Mouse (Mus musculus) hindbrain, postnatal 0 days (tissue): ENCODE results near the gene Ttll3. TPM values are rescaled to one million over a fixed set of nuclear protein-coding genes. Genes with fewer than 3 reads are reported as not detected.
A peak's percentile ranks its signal among the peaks of the same experiment; 100 is the strongest.

Source experiments
- ATAC-seq: fragments of 200-750 bp; cut with Nextera tagmentation; 2 replicates; pipeline ENCODE4 v1.8.0; 2017; ENCODE audit warnings: mild to moderate bottlenecking, moderate TSS enrichment, moderate library complexity
- DNase-seq: peaks from one replicate; pipeline ENCODE4 v3.0.0-alpha.2; 2015; ENCODE audit warnings: low spot score
- H3K27ac ChIP-seq: fragments of 300-500 bp; sonication (generic); 2 replicates; pipeline ENCODE4 v1.5.1; 2014; ENCODE audit warnings: mild to moderate bottlenecking
- H3K27me3 ChIP-seq: fragments of 300-500 bp; sonication (generic); 2 replicates; pipeline ENCODE4 v1.6.1; 2014; ENCODE audit warnings: low read length, mixed read lengths; ENCODE audit not compliant: insufficient read depth
- H3K36me3 ChIP-seq: fragments of 300-500 bp; sonication (generic); 2 replicates; pipeline ENCODE4 v1.6.1; 2014; ENCODE audit warnings: low read length, mixed read lengths; ENCODE audit not compliant: insufficient read depth
- H3K4me1 ChIP-seq: fragments of 300-500 bp; sonication (generic); 2 replicates; pipeline ENCODE4 v1.6.1; 2014; ENCODE audit warnings: antibody characterized with exemption, low read length, mixed read lengths; ENCODE audit not compliant: insufficient read depth
- H3K4me2 ChIP-seq: fragments of 300-500 bp; sonication (generic); 2 replicates; pipeline ENCODE4 v1.6.1; 2014; ENCODE audit warnings: low read depth, mild to moderate bottlenecking, low read length, moderate library complexity, mixed read lengths
- H3K4me3 ChIP-seq: fragments of 300-500 bp; sonication (generic); 2 replicates; pipeline ENCODE4 v1.5.1; 2014; ENCODE audit warnings: low read length
- H3K9ac ChIP-seq: fragments of 300-500 bp; sonication (generic); replicated peaks from 2 replicates; pipeline ENCODE4 v1.6.1; 2014; ENCODE audit warnings: mild to moderate bottlenecking, low read length, moderate library complexity, mixed read lengths
- H3K9me3 ChIP-seq: fragments of 300-500 bp; sonication (generic); 2 replicates; pipeline ENCODE4 v1.6.1; 2016; ENCODE audit warnings: low read length, mixed read lengths
- CTCF ChIP-seq: IDR thresholded peaks from 2 replicates; pipeline ENCODE4 v1.5.1; 2016; ENCODE audit warnings: antibody characterized with exemption, control low read depth, low read depth
- WGBS: fragments of 180-500 bp; shearing (Covaris S2); extraction: QIAGEN DNeasy Blood & Tissue Kit; methylation state at CpG from one replicate; pipeline ENCODE4 v1.1.7; 2014; 5-methylcytosine and 5-hydroxymethylcytosine counted together
- polyA plus RNA-seq: library from polyadenylated mRNA; unstranded; fragments of >200 nt; fragmentation: Nextera tagmentation; extraction: Ambion mirVana; gene quantifications from 2 replicates; pipeline ENCODE4 v1.2.1, GENCODE M21; 2015
- total RNA-seq: library from RNA; depleted of rRNA; stranded (reverse); fragments of >200 nt; gene quantifications from 2 replicates; pipeline ENCODE4 v1.2.3, GENCODE M21; 2014

Gene Ttll3
- total and polyA plus RNA-seq, 2 experiments from 2014 or later = 11.6 to 11.9 TPM

- no peak for TF ChIP-seq CTCF
- Histone ChIP-seq H3K36me3 (no peaks in the 10 kb centered on the region), H3K4me1 (no peaks in the 10 kb centered on the region), H3K9me3 (no peaks in the 10 kb centered on the region), H3K9ac (no peak overlapping the region), H3K4me2 (no peak overlapping the region), H3K27me3 (no peaks in the 10 kb centered on the region), H3K4me3 (no peak overlapping the region), H3K27ac (no peak overlapping the region)
- DNase-seq = no peak
- no peak for ATAC-seq
- 77% methylated on average over 12 of the region's 12 CpGs for WGBS
Observed at GRCm38 (mm10) chr6:113437135-113437534, 48.1 kb downstream of the Ttll3 start.

- Histone ChIP-seq H3K4me3 (no peak overlapping the region), H3K4me1 (0 out of 2 replicates have a peak, but pooled peaks cover 3% of the 10 kb centered on the region), H3K9ac (no peak overlapping the region), H3K9me3 (no peaks in the 10 kb centered on the region), H3K36me3 (no peaks in the 10 kb centered on the region), H3K27me3 (no peaks in the 10 kb centered on the region), H3K4me2 (no peak overlapping the region), H3K27ac (no peak overlapping the region)
- ATAC-seq (no peak), DNase-seq (no peak)
- WGBS = 64% methylated on average over 12 of the region's 12 CpGs
- TF ChIP-seq CTCF = no peak
Observed at GRCm38 (mm10) chr6:113438721-113439430, 49.8 kb downstream of the Ttll3 start.

GRCm38 (mm10) chr6:113440686-113441085, 51.6 kb downstream of the Ttll3 start:
- Histone ChIP-seq H3K4me3 (no peak overlapping the region), H3K4me2 (no peak overlapping the region), H3K4me1 (0 out of 2 replicates have a peak, but pooled peaks cover 3% of the 10 kb centered on the region), H3K9me3 (no peaks in the 10 kb centered on the region), H3K27me3 (no peaks in the 10 kb centered on the region), H3K27ac (no peak overlapping the region), H3K36me3 (no peaks in the 10 kb centered on the region), H3K9ac (no peak overlapping the region)
- TF ChIP-seq CTCF = no peak
- ATAC-seq = no peak
- WGBS = 88% methylated on average over 3 of the region's 3 CpGs
- DNase-seq = no peak

- Histone ChIP-seq H3K9ac (no peak overlapping the region), H3K27ac (no peak overlapping the region), H3K4me3 (no peak overlapping the region), H3K4me1 (0 out of 2 replicates have a peak, but pooled peaks cover 3% of the 10 kb centered on the region), H3K4me2 (no peak overlapping the region), H3K9me3 (no peaks in the 10 kb centered on the region), H3K36me3 (no peaks in the 10 kb centered on the region), H3K27me3 (no peaks in the 10 kb centered on the region)
- 56% methylated on average over 7 of the region's 7 CpGs for WGBS
- TF ChIP-seq CTCF = peak; percentile 87
- peak; percentile 90 for DNase-seq
- no peak for ATAC-seq
Observed at GRCm38 (mm10) chr6:113441147-113441680, 52.2 kb downstream of the Ttll3 start.

- peak overlapping the region; percentile 71 for H3K4me3 ChIP-seq
- peak overlapping the region; percentile 80 for H3K27ac ChIP-seq
- 38% methylated on average over 9 of the region's 9 CpGs for WGBS
- ATAC-seq (peak; percentile 28; the same call in 1 of the 2 replicates), DNase-seq (no peak)
- H3K4me2 ChIP-seq = peak overlapping the region; percentile 95
- peak overlapping the region; percentile 90 for H3K9ac ChIP-seq
- H3K9me3 ChIP-seq = no peaks in the 10 kb centered on the region
- H3K27me3 ChIP-seq = no peaks in the 10 kb centered on the region
- peaks cover 3% of the 10 kb centered on the region; the same call in 1 of the 2 replicates for H3K36me3 ChIP-seq
- 0 out of 2 replicates have a peak, but pooled peaks cover 3% of the 10 kb centered on the region for H3K4me1 ChIP-seq
- TF ChIP-seq CTCF = no peak
Observed at GRCm38 (mm10) chr6:113442087-113442441, 53.0 kb downstream of the Ttll3 start.

GRCm38 (mm10) chr6:113442442-113443090, 53.5 kb downstream of the Ttll3 start, which contains the start of gene Jagn1:
Gene Jagn1 (plus strand): TSS chr6:113442569.
- Histone ChIP-seq H3K9ac (peak within 1 kb of the TSS; percentile 90), H3K9me3 (no peaks in the 10 kb centered on the region), H3K4me1 (0 out of 2 replicates have a peak, but pooled peaks cover 3% of the 10 kb centered on the region), H3K36me3 (peaks cover 6% of the 10 kb centered on the region; the same call in 1 of the 2 replicates), H3K27ac (peak within 1 kb of the TSS; percentile 80), H3K4me2 (peak within 1 kb of the TSS; percentile 95), H3K27me3 (no peaks in the 10 kb centered on the region), H3K4me3 (peak within 1 kb of the TSS; percentile 71)
- DNase-seq (peak; percentile 96), ATAC-seq (peak; percentile 94)
- TF ChIP-seq CTCF = no peak
- under 1% methylated on average over 45 of the region's 45 CpGs for WGBS
